Mouse (Mus musculus) neural tube, embryonic 15.5 days (tissue): ENCODE data around the gene Shroom3. TPM values are rescaled to one million over a fixed set of nuclear protein-coding genes. Genes with fewer than 3 reads are reported as not detected.

Source experiments
- ATAC-seq: fragments of 200-750 bp; cut with Nextera tagmentation; 2 replicates; pipeline ENCODE4 v1.8.0; 2017; ENCODE audit warnings: mild to moderate bottlenecking, moderate TSS enrichment, moderate library complexity; ENCODE audit not compliant: low FRiP score
- H3K27ac ChIP-seq: fragments of 300-500 bp; sonication (generic); replicated peaks from 2 replicates; pipeline ENCODE4 v1.5.1; 2015; ENCODE audit warnings: mild to moderate bottlenecking, inconsistent platforms
- H3K27me3 ChIP-seq: fragments of 300-500 bp; sonication (generic); replicated peaks from 2 replicates; pipeline ENCODE4 v1.6.1; 2015; ENCODE audit warnings: inconsistent platforms
- H3K36me3 ChIP-seq: fragments of 300-500 bp; sonication (generic); 2 replicates; pipeline ENCODE4 v1.6.1; 2015; ENCODE audit warnings: inconsistent platforms
- H3K4me1 ChIP-seq: fragments of 300-500 bp; sonication (generic); 2 replicates; pipeline ENCODE4 v1.6.1; 2015; ENCODE audit warnings: inconsistent platforms
- H3K4me2 ChIP-seq: fragments of 300-500 bp; sonication (generic); 2 replicates; pipeline ENCODE4 v1.6.1; 2015; ENCODE audit warnings: inconsistent platforms, mild to moderate bottlenecking, moderate library complexity
- H3K4me3 ChIP-seq: fragments of 300-500 bp; sonication (generic); replicated peaks from 2 replicates; pipeline ENCODE4 v1.5.1; 2015; ENCODE audit warnings: mild to moderate bottlenecking, inconsistent platforms
- H3K9ac ChIP-seq: fragments of 300-500 bp; sonication (generic); replicated peaks from 2 replicates; pipeline ENCODE4 v1.6.1; 2015; ENCODE audit warnings: mild to moderate bottlenecking, inconsistent platforms
- H3K9me3 ChIP-seq: fragments of 300-500 bp; sonication (generic); replicated peaks from 2 replicates; pipeline ENCODE4 v1.6.1; 2016; ENCODE audit warnings: inconsistent platforms
- WGBS: fragments of 180-500 bp; shearing (Covaris S2); methylation state at CpG from one replicate; pipeline ENCODE4 v1.1.7; 2015; ENCODE audit warnings: mixed read lengths; 5-methylcytosine and 5-hydroxymethylcytosine counted together
- polyA plus RNA-seq: library from polyadenylated mRNA; unstranded; fragments of >200 nt; fragmentation: Nextera tagmentation; extraction: Ambion mirVana; gene quantifications from 2 replicates; pipeline ENCODE4 v1.2.1, GENCODE M21; 2015

The Shroom3 gene
- polyA plus RNA-seq, 1 experiment from 2014 or later = 1.8 TPM

DNA sequence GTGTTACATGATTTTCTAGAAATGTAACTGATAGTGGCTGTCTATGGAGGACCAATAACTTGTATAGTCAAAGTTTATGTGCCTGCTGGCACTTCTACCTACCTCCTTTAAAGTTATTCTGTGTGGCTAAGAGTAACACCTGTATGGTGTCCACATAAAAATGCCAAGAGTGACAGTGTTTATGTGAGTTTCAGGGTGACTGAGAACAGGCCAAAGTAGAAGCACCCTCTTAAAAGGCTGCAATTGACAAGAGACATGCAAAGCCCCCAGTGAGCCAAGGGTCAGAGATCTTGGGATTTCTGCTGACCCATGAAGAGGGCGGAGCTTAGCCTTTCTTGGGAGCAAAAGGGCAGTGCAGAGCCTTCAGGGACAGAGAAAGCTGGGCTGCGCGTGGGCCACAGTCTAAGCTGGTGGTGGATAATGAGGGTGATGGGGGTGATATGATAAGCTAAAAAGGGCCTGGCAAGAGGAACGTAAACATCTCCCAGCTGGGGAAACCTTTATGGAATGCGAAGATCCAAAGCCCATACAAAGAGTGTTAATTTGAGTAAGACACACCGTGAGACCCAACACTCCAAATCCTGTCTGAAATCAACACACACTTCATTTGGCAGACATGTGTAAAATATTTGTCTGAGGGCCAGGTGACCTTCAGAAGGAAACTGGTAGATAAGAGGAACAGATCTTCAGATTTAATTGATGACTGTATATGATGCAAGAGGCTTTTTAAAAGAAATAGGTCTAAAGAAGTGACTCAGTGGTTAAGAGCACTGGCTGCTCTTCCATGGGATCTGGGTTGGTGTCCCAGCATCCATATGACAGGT lies 101.0 kb downstream of the Shroom3 start:
- 52% methylated on average over 6 of the region's 6 CpGs for WGBS
- Histone ChIP-seq H3K36me3 (no peaks in the 10 kb centered on the region), H3K9me3 (no peaks in the 10 kb centered on the region), H3K27me3 (no peaks in the 10 kb centered on the region), H3K27ac (no peak overlapping the region), H3K4me3 (no peak overlapping the region), H3K9ac (no peak overlapping the region), H3K4me2 (no peak overlapping the region), H3K4me1 (no peaks in the 10 kb centered on the region)
- no peak for ATAC-seq

DNA sequence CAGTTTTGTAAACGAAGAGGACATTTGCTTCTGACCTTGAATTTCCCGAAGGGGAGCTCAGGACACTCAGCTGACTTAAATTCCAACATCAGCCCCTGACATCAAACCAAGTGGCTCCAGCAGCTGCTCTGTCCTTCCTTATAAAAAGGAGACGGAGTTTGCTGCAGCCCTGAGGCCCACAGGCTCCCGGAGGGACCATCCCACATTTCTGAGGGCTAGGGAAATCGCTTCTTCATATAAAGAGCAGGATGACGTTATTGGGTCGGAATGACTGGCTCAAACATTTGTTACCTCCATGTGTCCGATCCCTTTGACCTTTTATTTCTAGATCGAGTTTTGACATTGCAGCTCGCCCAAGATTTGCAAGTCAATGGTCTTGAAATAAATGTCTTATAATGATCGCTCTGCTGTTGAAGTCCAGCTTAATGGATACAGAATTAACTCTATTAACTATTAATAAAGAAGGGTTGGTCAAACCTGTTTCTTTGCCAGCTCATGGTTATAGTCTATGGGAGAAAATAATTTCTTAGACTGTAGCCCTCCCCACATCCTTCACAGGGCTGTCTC lies 102.7 kb downstream of the Shroom3 start:
- H3K27ac ChIP-seq = no peak overlapping the region
- H3K4me2 ChIP-seq = no peak overlapping the region
- no peaks in the 10 kb centered on the region for H3K36me3 ChIP-seq
- 83% methylated on average over 11 of the region's 11 CpGs for WGBS
- H3K4me1 ChIP-seq = no peaks in the 10 kb centered on the region
- no peak overlapping the region for H3K4me3 ChIP-seq
- H3K9me3 ChIP-seq = no peaks in the 10 kb centered on the region
- ATAC-seq = no peak
- H3K9ac ChIP-seq = no peak overlapping the region
- no peaks in the 10 kb centered on the region for H3K27me3 ChIP-seq

DNA sequence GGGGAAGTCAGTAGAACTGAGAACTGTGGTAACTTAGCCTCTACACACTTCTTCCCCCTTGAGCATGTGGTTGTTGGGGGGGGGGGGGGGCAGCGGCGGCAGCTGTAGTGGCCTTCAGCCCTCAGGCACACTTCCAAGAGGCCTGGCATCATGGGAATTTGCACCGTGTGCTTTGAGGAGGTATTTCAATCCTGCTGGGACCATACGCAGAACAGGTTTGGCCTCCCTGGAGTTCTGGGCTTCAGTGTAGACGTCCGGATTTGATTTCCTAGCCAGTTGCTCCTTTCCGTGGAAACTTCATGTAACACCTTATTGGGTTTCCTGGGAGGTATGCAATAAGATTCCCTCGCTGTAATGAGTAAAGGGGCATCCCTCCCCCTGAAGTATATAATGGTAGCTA lies 105.8 kb downstream of the Shroom3 start:
- H3K27me3 ChIP-seq = no peaks in the 10 kb centered on the region
- H3K36me3 ChIP-seq = no peaks in the 10 kb centered on the region
- H3K9me3 ChIP-seq = no peaks in the 10 kb centered on the region
- ATAC-seq = no peak
- no peak overlapping the region for H3K4me3 ChIP-seq
- H3K4me2 ChIP-seq = no peak overlapping the region
- H3K9ac ChIP-seq = no peak overlapping the region
- H3K27ac ChIP-seq = no peak overlapping the region
- H3K4me1 ChIP-seq = no peaks in the 10 kb centered on the region
- WGBS = 79% methylated on average over 8 of the region's 8 CpGs

DNA sequence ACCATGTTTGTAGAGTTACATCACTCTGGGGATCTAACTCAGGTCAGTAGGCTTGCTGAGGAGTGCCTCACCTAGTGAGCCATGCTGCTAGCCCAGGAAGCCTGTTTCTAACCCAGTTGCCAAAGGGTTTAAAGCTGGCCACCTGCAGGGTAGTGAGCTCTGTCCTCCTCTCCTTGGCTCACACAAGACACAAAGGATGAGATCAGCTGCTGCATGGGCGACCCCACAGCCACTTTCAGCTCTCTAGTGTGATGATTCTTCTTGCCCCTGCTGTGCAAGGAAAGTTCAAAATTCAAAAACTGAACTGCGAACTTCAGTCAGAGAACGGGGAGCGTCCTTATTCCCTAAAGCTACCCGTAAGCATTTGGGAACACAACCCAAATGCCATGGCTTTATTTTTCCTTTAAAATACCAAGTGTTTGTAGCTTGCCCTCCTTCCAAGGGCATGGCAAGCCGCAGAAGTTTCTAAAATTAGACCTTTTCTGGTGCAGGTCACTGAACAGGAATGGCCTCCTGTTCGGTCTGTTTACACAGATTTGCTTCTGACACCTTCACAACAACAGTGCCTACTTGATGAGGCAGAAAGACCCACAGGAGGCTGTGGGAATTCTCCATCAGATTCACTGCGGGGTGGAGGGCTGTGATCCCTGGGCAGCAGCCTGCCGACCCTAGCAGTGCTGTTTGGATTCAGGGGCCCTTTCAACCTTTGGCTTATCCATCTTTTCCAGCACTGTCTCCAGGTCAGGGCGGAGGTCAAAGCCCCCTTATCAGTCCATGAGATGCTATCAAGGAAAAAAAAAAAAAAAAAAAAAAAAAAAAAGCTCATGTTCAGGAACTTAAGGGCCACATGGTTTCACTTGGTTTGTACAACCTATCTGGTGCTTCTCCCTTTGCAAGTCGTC lies 113.1 kb downstream of the Shroom3 start:
- H3K4me1 ChIP-seq = no peaks in the 10 kb centered on the region
- no peaks in the 10 kb centered on the region for H3K27me3 ChIP-seq
- H3K9me3 ChIP-seq = no peaks in the 10 kb centered on the region
- WGBS = 37% methylated on average over 11 of the region's 11 CpGs
- no peak overlapping the region for H3K4me2 ChIP-seq
- ATAC-seq = no peak
- no peak overlapping the region for H3K4me3 ChIP-seq
- no peak overlapping the region for H3K9ac ChIP-seq
- no peaks in the 10 kb centered on the region for H3K36me3 ChIP-seq
- H3K27ac ChIP-seq = no peak overlapping the region

DNA sequence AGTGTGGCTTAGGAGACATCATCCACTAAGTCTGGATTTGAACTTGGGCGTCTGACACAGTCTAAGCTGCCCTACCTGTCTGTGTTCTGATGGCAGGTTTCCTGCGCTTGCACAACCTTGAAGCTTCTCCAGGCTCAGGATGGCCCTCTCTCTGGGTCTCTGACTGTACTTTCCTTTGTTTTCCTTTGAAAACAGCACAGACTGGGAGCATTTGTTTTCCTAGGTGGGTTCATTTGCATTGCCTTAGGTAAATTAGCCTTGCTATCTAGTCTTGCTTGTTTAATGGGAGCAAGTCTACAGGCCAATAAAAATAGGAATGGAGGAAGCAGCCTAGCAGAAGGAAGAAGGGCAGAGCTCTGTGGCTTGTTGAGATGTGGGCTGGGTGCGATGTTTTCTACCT lies 114.7 kb downstream of the Shroom3 start:
- H3K9ac ChIP-seq = no peak overlapping the region
- no peak for ATAC-seq
- H3K27ac ChIP-seq = no peak overlapping the region
- no peak overlapping the region for H3K4me2 ChIP-seq
- no peaks in the 10 kb centered on the region for H3K4me1 ChIP-seq
- WGBS = 77% methylated on average over 3 of the region's 3 CpGs
- H3K27me3 ChIP-seq = no peaks in the 10 kb centered on the region
- H3K36me3 ChIP-seq = no peaks in the 10 kb centered on the region
- H3K4me3 ChIP-seq = no peak overlapping the region
- H3K9me3 ChIP-seq = no peaks in the 10 kb centered on the region

DNA sequence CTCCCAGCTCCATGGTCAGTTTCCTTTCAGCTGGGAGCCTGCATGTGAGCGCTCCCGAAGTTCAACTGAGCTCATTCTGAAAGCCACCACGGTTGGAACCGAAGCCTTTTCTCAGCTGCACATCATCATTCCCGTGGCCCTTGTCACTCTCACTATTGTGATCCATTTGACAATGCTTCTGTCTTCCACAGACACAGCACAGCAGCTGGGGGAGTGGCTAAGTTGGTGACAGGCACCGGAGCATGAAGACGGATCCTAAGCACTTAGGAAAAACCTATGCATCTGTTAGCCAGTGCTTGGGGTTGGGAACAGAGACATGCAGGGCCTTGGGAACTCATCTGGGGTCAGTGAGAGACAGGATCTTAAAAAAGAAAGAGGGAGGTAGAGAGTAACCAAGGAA lies 121.1 kb downstream of the Shroom3 start:
- no peak for ATAC-seq
- H3K9ac ChIP-seq = no peak overlapping the region
- 28% methylated on average over 7 of the region's 7 CpGs for WGBS

DNA sequence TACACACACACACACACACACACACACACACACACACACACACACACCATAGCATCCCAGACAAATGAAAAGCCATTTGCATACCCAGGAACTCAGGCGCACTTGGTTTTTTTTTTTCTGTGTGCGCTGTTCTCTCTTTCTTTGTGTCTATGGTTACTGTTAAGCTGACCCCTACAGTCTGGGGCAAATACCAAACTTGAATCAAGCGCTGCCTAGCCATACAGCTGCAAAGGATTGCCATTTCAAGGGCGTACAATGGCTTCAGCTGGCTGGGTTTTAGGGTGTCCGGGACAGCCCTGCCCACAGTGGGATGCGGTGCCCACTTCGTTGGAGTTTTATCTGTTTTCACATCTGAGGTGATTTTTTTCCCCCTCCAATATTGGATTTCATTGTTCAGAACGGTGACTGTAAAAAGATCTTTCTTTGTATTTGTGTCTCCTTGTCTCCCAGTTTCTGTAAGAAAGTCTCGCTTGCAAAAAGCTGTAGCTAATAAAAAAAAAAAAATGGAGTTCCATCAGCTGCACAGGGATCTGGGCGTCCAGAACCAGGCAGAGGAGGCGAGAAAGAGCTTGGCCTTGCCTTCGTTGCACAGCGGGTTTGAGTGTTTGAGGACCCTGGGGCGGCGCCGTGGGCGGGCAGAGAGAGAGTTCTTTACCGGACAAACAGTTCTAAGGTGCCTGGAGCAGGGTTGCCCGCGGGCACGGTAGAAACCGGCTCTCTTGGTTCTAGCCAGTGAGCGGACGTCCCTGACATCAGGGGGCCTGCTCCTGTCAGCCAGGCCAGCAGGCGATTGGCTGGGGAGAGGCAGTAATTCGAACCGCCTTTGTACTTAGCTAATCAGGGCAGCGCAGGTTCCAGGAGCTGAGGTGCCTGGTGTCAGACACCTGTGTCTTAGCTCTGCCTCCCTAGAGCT lies 125.5 kb downstream of the Shroom3 start:
- no peaks in the 10 kb centered on the region; the same call in 1 of the 2 replicates for H3K27me3 ChIP-seq
- H3K36me3 ChIP-seq = no peaks in the 10 kb centered on the region
- WGBS = 3% methylated on average over 28 of the region's 28 CpGs
- peak; percentile 73 for ATAC-seq
- peak overlapping the region; percentile 23; the same call in 1 of the 2 replicates for H3K27ac ChIP-seq
- peak overlapping the region; percentile 42 for H3K9ac ChIP-seq
- H3K4me2 ChIP-seq = peak overlapping the region; percentile 61
- peak overlapping the region; percentile 37 for H3K4me3 ChIP-seq
- H3K4me1 ChIP-seq = peaks cover 28% of the 10 kb centered on the region
- no peaks in the 10 kb centered on the region for H3K9me3 ChIP-seq

More for the DNA sequence above, 121.1 kb downstream of the Shroom3 start:
- H3K9me3 ChIP-seq = no peaks in the 10 kb centered on the region
- H3K4me3 ChIP-seq = no peak overlapping the region
- no peaks in the 10 kb centered on the region for H3K36me3 ChIP-seq
- H3K27ac ChIP-seq = no peak overlapping the region
- H3K4me2 ChIP-seq = no peak overlapping the region
- H3K27me3 ChIP-seq = no peaks in the 10 kb centered on the region; the same call in 1 of the 2 replicates
- H3K4me1 ChIP-seq = peaks cover 14% of the 10 kb centered on the region

DNA sequence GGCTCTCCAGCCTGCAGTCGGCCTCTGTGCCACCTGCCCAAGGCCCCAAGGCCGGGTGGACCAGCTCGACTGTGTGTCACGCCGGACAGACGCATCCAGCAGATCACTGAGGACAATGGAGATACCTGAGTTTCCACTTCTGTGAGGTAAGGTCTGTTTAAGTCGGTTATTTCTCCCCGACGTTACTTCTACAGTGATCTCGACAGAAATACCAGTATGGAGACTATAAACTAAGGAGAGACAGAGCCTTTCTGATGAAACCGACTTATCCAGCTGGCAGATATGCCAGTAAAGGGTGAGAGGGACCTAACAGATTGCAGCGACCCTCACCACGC lies 126.1 kb downstream of the Shroom3 start:
- peak overlapping the region; percentile 37 for H3K4me3 ChIP-seq
- H3K4me1 ChIP-seq = peaks cover 28% of the 10 kb centered on the region
- H3K9ac ChIP-seq = no peak overlapping the region
- WGBS = 21% methylated on average over 13 of the region's 13 CpGs
- H3K4me2 ChIP-seq = peak overlapping the region; percentile 61
- no peak for ATAC-seq
- no peaks in the 10 kb centered on the region; the same call in 1 of the 2 replicates for H3K27me3 ChIP-seq
- no peaks in the 10 kb centered on the region for H3K36me3 ChIP-seq
- H3K9me3 ChIP-seq = no peaks in the 10 kb centered on the region
- peak overlapping the region; percentile 23; the same call in 1 of the 2 replicates for H3K27ac ChIP-seq

DNA sequence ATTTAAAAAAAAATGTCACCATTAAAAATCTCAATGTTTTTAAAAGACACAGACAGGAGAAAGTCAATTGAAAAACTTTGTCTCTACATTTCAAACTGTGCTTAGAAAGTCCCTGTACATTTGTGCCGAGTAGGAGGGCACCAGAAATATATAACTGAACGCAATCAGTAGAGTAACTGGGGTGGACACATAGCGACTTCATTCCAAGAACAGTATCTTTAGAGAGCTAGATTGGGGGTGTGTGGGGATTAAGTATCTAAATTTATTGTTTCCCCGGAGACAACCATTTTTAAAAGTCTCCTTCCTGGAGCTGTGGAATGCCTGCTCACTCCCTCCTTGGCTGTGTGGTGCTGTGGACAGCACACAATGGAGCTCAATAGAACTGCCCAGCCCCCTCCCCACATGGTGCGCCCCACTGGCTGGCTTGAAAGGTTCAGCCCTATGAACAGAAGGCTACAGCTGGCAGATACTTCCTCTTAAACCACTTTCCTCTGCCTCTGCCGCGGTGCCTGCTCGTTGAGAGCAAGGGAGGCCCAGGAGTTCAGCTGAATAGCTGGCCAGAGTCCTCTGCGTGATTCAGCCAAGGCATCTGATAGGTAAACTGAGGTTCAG lies 127.8 kb downstream of the Shroom3 start:
- Histone ChIP-seq H3K4me1 (peaks cover 28% of the 10 kb centered on the region), H3K4me3 (no peak overlapping the region), H3K4me2 (no peak overlapping the region), H3K9me3 (no peaks in the 10 kb centered on the region), H3K27me3 (no peaks in the 10 kb centered on the region; the same call in 1 of the 2 replicates), H3K27ac (no peak overlapping the region), H3K36me3 (no peaks in the 10 kb centered on the region), H3K9ac (no peak overlapping the region)
- WGBS = 9% methylated on average over 9 of the region's 9 CpGs
- ATAC-seq = no peak

DNA sequence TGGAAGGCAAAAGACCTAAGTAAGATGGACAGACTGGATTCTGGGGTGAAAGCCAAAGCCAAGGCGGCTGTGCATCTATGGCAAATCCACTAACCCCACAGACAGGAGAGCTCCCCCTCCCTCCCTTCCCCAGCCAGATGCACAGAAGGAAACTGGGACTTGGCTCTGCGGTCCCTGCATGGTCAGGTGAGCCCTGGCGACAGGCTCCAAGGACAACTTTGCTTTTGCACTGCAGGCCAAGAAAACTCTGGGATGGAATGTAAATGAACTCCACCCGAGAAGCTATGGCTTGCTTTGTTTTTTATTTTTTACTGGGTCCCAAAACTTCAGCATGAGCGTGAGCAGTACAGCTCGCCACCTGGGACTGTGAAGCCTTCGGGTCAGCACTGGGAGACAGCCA lies 128.5 kb downstream of the Shroom3 start:
- peaks cover 28% of the 10 kb centered on the region for H3K4me1 ChIP-seq
- no peak for ATAC-seq
- H3K27me3 ChIP-seq = no peaks in the 10 kb centered on the region; the same call in 1 of the 2 replicates
- H3K27ac ChIP-seq = no peak overlapping the region
- no peak overlapping the region for H3K4me2 ChIP-seq
- H3K4me3 ChIP-seq = no peak overlapping the region
- H3K9me3 ChIP-seq = no peaks in the 10 kb centered on the region
- H3K9ac ChIP-seq = no peak overlapping the region
- 39% methylated on average over 7 of the region's 7 CpGs for WGBS
- no peaks in the 10 kb centered on the region for H3K36me3 ChIP-seq
